Mouse (Mus musculus) E14TG2a.4 (cell line): ENCODE measurements around the gene Ryr3.

Source experiments
- CTCF ChIP-seq: conservative IDR thresholded peaks from 2 replicates; pipeline ENCODE4 v1.5.1; 2014; ENCODE audit warnings: low read length
- NANOG ChIP-seq: IDR thresholded peaks from 2 replicates; pipeline ENCODE4 v1.6.1; 2014; ENCODE audit warnings: borderline replicate concordance, low read length, mixed read lengths
- POU5F1 ChIP-seq: IDR thresholded peaks from 2 replicates; pipeline ENCODE4 v1.6.1; 2014; ENCODE audit warnings: low read length, borderline replicate concordance

GRCm38 (mm10) chr2:113176337-113176736, 40.6 kb downstream of the Ryr3 start:
- no peak for TF ChIP-seq CTCF
- TF ChIP-seq POU5F1 = no peak
- TF ChIP-seq NANOG = no peak
